Mouse (Mus musculus): ENCODE results near the gene Suox. TPM values are rescaled to one million over a fixed set of nuclear protein-coding genes. Genes with fewer than 3 reads are reported as not detected.

Suox gene
- polyA plus RNA-seq, 1 experiment from 2014 or later, result 15.3 TPM

DNA sequence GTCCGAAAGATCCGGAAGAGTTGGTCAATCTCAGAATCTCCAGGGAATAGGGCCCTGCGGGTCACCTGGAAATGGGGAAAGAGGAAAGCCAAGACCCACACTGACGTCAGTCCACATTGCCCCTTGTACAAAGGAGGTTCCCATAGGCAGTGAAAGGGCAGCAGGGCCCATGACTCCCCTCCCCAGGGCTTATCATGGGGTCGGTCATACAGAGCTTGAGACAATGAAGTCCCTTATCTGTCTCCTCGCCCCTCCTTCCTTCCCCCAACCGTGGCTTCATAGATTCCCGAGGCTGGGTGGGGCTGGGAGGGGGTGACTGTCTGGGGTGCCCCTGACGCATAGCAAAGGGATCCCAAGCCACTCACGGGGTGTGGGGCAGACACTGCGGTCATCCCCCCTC, 25.7 kb upstream of the Suox start:
- Histone ChIP-seq H3K4me1 (ENCODE audit: control insufficient read depth, insufficient read depth, low read length) (peaks cover 34% of the 10 kb centered on the region), H3K9ac (ENCODE audit: low read length) (no peak overlapping the region), H3K36me3 (ENCODE audit: control insufficient read depth, insufficient read depth) (peaks cover 23% of the 10 kb centered on the region), H3K9me3 (replicated peaks; ENCODE audit: control insufficient read depth, low read length) (no peaks in the 10 kb centered on the region), H3K27me3 (ENCODE audit: control insufficient read depth, insufficient read depth, low read length) (no peaks in the 10 kb centered on the region), H3K27ac (ENCODE audit: low read length) (0 out of 2 replicates have a peak overlapping the region, but pooled peaks have one; percentile 15), H3K4me3 (ENCODE audit: low read length) (no peak overlapping the region), H3K4me2 (ENCODE audit: low read depth, low read length) (no peak overlapping the region)
- no peak for ATAC-seq (replicated peaks; ENCODE audit: extremely low read depth, insufficient read depth, low FRiP score)
- WGBS, result 54% methylated on average over 11 of the region's 11 CpGs

DNA sequence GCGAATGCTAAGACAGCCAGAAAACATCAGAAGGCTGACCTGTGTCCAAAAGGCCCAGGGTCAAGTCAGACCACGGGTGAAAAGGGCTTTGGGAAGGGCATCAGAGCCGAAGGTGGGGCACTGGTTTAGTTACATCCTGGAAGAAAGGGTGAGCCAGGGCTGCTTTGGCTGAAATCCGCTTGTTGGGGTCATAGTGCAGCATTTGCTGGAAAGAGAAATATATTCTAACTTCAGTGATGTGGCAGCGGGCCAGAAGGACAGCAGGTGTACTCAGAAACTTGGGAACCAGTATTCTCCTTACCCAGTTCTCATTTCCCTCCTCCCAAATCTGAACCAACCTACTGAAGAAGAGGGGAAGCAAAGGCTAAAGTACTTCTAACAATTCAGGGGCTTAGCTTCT, 25.1 kb upstream of the Suox start:
- Histone ChIP-seq H3K4me1 (ENCODE audit: control insufficient read depth, insufficient read depth, low read length) (peaks cover 34% of the 10 kb centered on the region), H3K27ac (ENCODE audit: low read length) (peak overlapping the region; percentile 2), H3K27me3 (ENCODE audit: control insufficient read depth, insufficient read depth, low read length) (no peaks in the 10 kb centered on the region), H3K9ac (ENCODE audit: low read length) (0 out of 2 replicates have a peak overlapping the region, but pooled peaks have one; percentile 30), H3K36me3 (ENCODE audit: control insufficient read depth, insufficient read depth) (peaks cover 23% of the 10 kb centered on the region), H3K4me3 (ENCODE audit: low read length) (no peak overlapping the region), H3K4me2 (ENCODE audit: low read depth, low read length) (no peak overlapping the region), H3K9me3 (replicated peaks; ENCODE audit: control insufficient read depth, low read length) (no peaks in the 10 kb centered on the region)
- 76% methylated on average over 5 of the region's 5 CpGs for WGBS
- ATAC-seq (replicated peaks; ENCODE audit: extremely low read depth, insufficient read depth, low FRiP score), result no peak

GRCm38 (mm10) chr10:128697072-128697725, 23.3 kb upstream of the Suox start:
- Histone ChIP-seq H3K4me2 (ENCODE audit: low read depth, low read length) (peak overlapping the region; percentile 72; the same call in 1 of the 2 replicates), H3K9ac (ENCODE audit: low read length) (no peak overlapping the region), H3K4me1 (ENCODE audit: control insufficient read depth, insufficient read depth, low read length) (peaks cover 20% of the 10 kb centered on the region), H3K4me3 (ENCODE audit: low read length) (no peak overlapping the region), H3K27me3 (ENCODE audit: control insufficient read depth, insufficient read depth, low read length) (no peaks in the 10 kb centered on the region), H3K27ac (ENCODE audit: low read length) (peak overlapping the region; percentile 71), H3K9me3 (replicated peaks; ENCODE audit: control insufficient read depth, low read length) (no peaks in the 10 kb centered on the region), H3K36me3 (ENCODE audit: control insufficient read depth, insufficient read depth) (peaks cover 20% of the 10 kb centered on the region)
- ATAC-seq (replicated peaks; ENCODE audit: extremely low read depth, insufficient read depth, low FRiP score), result no peak
- 80% methylated on average over 6 of the region's 6 CpGs for WGBS

DNA sequence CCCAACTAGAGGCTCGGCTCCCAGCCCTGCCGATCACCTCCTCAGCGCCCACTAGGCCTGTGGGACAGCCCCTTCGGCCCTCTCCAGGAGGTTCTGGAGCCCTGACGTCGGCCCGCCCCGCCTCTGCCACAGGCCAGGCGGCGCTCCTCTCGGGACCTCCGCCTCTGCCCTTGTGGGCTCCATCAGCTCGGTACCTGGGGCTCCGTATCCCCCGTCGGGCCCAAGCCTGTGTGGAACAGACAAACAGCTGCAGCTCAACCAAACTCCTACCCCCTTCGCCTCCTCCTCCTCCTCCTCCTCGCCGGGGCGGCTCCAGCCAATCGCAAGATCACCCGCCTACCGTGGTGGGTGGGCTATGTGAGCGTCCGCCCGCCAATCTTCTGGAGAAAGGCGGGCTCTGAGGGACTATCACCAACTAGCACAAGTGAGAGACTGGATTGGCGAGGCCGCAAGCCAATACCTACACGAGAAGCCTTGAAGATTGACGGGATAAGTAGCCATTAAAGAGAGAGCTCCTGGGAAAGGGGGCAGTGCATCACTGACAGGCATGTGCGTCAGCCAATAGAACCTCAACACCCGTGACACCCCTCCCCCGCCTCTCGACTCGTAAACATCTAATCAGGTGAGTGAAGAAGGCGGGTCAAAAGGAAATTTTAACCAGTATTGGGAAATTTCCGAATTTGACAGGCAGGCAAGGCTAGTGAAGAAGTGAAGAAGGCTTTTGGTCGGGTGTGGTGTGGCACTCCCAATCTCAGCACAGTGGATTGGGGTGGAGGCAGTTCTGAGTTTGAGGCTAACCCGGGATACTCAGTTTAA, 22.3 kb upstream of the Suox start, which contains the start of gene Rab5b:
Gene Rab5b, minus strand, starts transcription at position 273 of the 816 bp plus-strand sequence.
- peak within 1 kb of the TSS; percentile 98 for H3K27ac ChIP-seq (ENCODE audit: low read length)
- peak within 1 kb of the TSS; percentile 96 for H3K9ac ChIP-seq (ENCODE audit: low read length)
- peaks cover 20% of the 10 kb centered on the region for H3K4me1 ChIP-seq (ENCODE audit: control insufficient read depth, insufficient read depth, low read length)
- peak within 1 kb of the TSS; percentile 93 for H3K4me3 ChIP-seq (ENCODE audit: low read length)
- peak; percentile 98 for ATAC-seq (replicated peaks; ENCODE audit: extremely low read depth, insufficient read depth, low FRiP score)
- H3K27me3 ChIP-seq (ENCODE audit: control insufficient read depth, insufficient read depth, low read length), result no peaks in the 10 kb centered on the region
- H3K9me3 ChIP-seq (replicated peaks; ENCODE audit: control insufficient read depth, low read length), result no peaks in the 10 kb centered on the region
- under 1% methylated on average over 40 of the region's 40 CpGs for WGBS
- peaks cover 18% of the 10 kb centered on the region for H3K36me3 ChIP-seq (ENCODE audit: control insufficient read depth, insufficient read depth)
- peak within 1 kb of the TSS; percentile 72 for H3K4me2 ChIP-seq (ENCODE audit: low read depth, low read length)

DNA sequence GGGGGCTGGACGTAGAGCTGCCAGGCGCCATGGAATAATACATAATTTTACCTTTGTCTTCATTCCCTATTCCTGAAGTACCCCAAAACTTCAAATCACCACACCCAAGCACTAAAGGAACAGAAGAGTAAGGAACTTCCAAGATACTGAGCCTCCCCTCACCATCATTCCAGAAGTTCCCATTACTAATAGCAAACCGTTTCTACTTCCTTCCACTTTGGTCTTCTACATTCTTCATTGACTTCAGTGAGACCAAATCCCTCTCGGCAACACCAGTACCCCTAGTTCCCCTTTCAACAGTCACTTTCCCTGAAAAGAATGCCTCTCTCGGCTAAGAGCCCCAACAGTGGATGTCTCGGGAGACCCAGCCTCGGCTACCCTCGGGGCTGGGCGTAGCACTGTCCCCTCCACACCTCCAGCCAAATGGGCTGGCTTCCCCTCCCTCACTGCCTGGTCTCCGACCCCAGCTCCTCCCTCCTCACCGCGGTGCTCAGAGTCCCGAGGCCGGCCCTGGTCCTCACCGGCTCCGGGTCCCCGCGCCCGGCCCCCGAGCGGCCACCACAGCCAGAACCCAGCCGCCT, 21.6 kb upstream of the Suox start:
- under 1% methylated on average over 22 of the region's 22 CpGs for WGBS

DNA sequence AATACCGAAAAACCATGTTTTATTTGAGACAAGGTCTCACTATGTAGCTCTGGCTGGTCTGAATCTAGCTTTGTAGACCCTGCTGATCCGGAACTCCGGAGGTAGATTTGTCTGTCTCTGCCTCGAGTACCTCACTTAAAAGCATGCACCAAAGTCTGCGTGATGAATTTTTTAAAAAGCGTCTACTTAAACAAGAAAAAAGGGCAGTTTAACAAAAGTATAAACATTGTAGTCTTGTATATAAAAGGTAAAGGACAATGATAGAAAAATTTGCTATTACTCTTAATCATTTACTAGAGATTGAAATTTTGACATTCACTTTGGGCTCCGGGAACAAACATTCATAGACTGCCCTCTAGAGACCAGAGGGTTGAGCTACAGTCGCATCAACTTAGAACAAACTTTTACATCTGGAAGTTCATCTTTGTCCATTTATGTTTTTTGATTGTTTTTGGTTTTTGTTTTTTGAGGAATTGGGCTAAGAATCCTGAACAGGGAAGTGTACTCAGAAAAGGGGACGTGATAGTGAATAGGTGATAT, 666 bp upstream of the Suox start:
- peaks cover 8% of the 10 kb centered on the region for H3K4me1 ChIP-seq (ENCODE audit: control insufficient read depth, insufficient read depth, low read length)
- H3K36me3 ChIP-seq (ENCODE audit: control insufficient read depth, insufficient read depth), result 0 out of 2 replicates have a peak, but pooled peaks cover 3% of the 10 kb centered on the region
- 2% methylated on average over 9 of the region's 9 CpGs for WGBS
- H3K9ac ChIP-seq (ENCODE audit: low read length), result peak overlapping the region; percentile 79
- H3K4me3 ChIP-seq (ENCODE audit: low read length), result peak overlapping the region; percentile 85
- H3K27ac ChIP-seq (ENCODE audit: low read length), result peak overlapping the region; percentile 67
- ATAC-seq (replicated peaks; ENCODE audit: extremely low read depth, insufficient read depth, low FRiP score), result no peak
- peak overlapping the region; percentile 77 for H3K4me2 ChIP-seq (ENCODE audit: low read depth, low read length)
- H3K9me3 ChIP-seq (replicated peaks; ENCODE audit: control insufficient read depth, low read length), result no peaks in the 10 kb centered on the region
- no peaks in the 10 kb centered on the region for H3K27me3 ChIP-seq (ENCODE audit: control insufficient read depth, insufficient read depth, low read length)

More for the DNA sequence above, 21.6 kb upstream of the Suox start:
- no peaks in the 10 kb centered on the region for H3K27me3 ChIP-seq (ENCODE audit: control insufficient read depth, insufficient read depth, low read length)
- H3K36me3 ChIP-seq (ENCODE audit: control insufficient read depth, insufficient read depth), result peaks cover 15% of the 10 kb centered on the region
- peak overlapping the region; percentile 68 for H3K4me2 ChIP-seq (ENCODE audit: low read depth, low read length)
- ATAC-seq (replicated peaks; ENCODE audit: extremely low read depth, insufficient read depth, low FRiP score), result no peak; the same call in 1 of the 2 replicates
- H3K4me1 ChIP-seq (ENCODE audit: control insufficient read depth, insufficient read depth, low read length), result peaks cover 20% of the 10 kb centered on the region
- peak overlapping the region; percentile 96 for H3K9ac ChIP-seq (ENCODE audit: low read length)
- H3K4me3 ChIP-seq (ENCODE audit: low read length), result peak overlapping the region; percentile 93
- peak overlapping the region; percentile 98 for H3K27ac ChIP-seq (ENCODE audit: low read length)
- no peaks in the 10 kb centered on the region for H3K9me3 ChIP-seq (replicated peaks; ENCODE audit: control insufficient read depth, low read length)

DNA sequence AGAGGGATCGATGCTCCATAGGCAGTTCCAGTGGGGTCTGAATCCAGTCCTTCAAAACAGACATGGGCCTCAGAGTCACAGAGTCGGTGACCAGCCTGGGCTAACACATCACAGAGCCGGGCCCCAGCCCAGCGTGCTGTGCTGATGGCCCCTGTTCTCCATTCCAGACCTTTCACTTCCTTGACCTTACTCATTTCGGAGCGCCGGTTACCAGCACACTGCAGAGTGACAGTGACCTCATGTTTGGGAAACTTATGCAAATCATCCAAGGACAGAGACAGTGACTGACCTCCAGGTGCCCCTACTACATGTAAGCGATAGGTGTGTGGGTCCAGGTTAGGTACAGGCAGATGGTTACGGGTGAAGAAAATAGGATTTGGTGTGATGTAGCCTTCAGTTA, 2.7 kb downstream of the Suox start:
- Histone ChIP-seq H3K4me2 (ENCODE audit: low read depth, low read length) (no peak overlapping the region), H3K27me3 (ENCODE audit: control insufficient read depth, insufficient read depth, low read length) (no peaks in the 10 kb centered on the region), H3K4me3 (ENCODE audit: low read length) (no peak overlapping the region), H3K9ac (ENCODE audit: low read length) (no peak overlapping the region), H3K27ac (ENCODE audit: low read length) (no peak overlapping the region), H3K4me1 (ENCODE audit: control insufficient read depth, insufficient read depth, low read length) (peaks cover 8% of the 10 kb centered on the region), H3K36me3 (ENCODE audit: control insufficient read depth, insufficient read depth) (0 out of 2 replicates have a peak, but pooled peaks cover 3% of the 10 kb centered on the region), H3K9me3 (replicated peaks; ENCODE audit: control insufficient read depth, low read length) (no peaks in the 10 kb centered on the region)
- ATAC-seq (replicated peaks; ENCODE audit: extremely low read depth, insufficient read depth, low FRiP score), result no peak
- WGBS, result 91% methylated on average over 9 of the region's 9 CpGs

- 1% methylated on average over 42 of the region's 42 CpGs for WGBS
- peak; percentile 34; the same call in 1 of the 2 replicates for ATAC-seq (replicated peaks; ENCODE audit: extremely low read depth, insufficient read depth, low FRiP score)
- no peaks in the 10 kb centered on the region for H3K9me3 ChIP-seq (replicated peaks; ENCODE audit: control insufficient read depth, low read length)
- H3K27me3 ChIP-seq (ENCODE audit: control insufficient read depth, insufficient read depth, low read length), result no peaks in the 10 kb centered on the region
- peaks cover 5% of the 10 kb centered on the region for H3K4me1 ChIP-seq (ENCODE audit: control insufficient read depth, insufficient read depth, low read length)
- H3K9ac ChIP-seq (ENCODE audit: low read length), result peak overlapping the region; percentile 78
- H3K36me3 ChIP-seq (ENCODE audit: control insufficient read depth, insufficient read depth), result 0 out of 2 replicates have a peak, but pooled peaks cover 3% of the 10 kb centered on the region
- peak overlapping the region; percentile 81 for H3K4me3 ChIP-seq (ENCODE audit: low read length)
- peak overlapping the region; percentile 93 for H3K4me2 ChIP-seq (ENCODE audit: low read depth, low read length)
- peak overlapping the region; percentile 26; the same call in 1 of the 2 replicates for H3K27ac ChIP-seq (ENCODE audit: low read length)
Measured at GRCm38 (mm10) chr10:128668790-128669672, 4.8 kb downstream of the Suox start.

All from heart, embryonic 16.5 days (tissue).